Mouse (Mus musculus): Measurements from ENCODE around the gene Ercc4.
A peak's percentile ranks its signal among the peaks of the same experiment; 100 is the strongest.

Gene Ercc4

GRCm38 (mm10) chr16:13149950-13150349 is 40.5 kb downstream of the Ercc4 start:
- no peak for DNase-seq

DNA sequence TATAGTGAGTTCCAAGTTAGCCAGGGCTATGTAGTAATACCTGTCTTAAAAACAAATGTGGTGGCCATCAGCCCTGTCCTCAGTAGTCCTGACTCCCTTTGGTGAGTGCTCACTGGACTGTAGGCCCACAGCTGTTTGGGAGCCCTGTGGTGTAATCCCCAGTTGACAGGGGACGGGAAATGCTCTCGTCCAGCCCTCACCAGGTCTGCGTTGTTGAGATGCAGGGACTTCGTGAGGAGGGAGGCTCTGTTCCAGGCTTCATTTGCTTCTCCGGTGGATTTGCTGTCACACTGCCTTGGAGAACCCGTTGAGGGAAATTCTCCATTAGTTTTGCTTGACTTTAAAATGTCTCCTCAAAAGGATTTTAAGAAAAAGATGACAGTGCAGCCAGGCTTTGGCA is 41.3 kb downstream of the Ercc4 start:
- no peak for DNase-seq

DNA sequence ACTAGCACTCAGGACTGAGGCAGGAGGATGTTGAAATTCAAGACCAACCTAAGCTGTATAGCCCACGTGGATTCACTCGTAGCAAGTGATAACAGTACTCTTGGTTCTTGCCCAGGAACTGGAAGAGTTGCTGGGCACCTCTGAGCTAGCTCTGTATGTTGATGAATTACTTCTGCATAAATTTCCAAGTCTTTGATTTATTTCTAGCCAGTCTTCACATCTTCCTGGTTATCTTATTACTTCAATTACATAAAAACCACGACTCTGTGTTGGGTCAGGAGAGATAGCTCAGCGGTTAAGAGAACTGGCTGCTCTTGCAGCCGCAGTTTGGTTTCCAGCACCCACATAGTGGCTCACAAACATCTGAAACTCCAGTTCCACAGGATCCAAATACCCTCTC is 43.0 kb downstream of the Ercc4 start:
- DNase-seq, result no peak

DNA sequence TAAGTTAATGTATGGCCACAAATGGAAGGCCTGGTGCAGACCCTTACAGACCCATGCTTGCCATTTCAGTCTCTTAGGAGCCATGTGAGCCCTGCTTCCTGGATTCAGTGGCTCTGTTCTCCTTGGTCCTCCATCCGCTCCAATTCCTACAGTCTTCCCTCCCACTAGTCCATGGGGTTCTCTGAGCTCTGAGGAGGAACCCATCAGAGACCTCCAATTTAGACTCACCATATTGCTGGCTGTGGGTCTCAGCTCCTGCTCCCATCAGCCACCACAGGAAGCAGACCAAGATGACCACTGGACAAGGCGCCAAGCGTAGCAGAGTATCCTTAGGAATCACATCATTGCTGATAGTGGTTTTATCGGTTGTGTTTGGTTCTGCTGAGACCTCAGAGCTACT is 43.7 kb downstream of the Ercc4 start:
- no peak for DNase-seq

GRCm38 (mm10) chr16:13154352-13154751 is 44.9 kb downstream of the Ercc4 start:
- DNase-seq, result no peak

DNA sequence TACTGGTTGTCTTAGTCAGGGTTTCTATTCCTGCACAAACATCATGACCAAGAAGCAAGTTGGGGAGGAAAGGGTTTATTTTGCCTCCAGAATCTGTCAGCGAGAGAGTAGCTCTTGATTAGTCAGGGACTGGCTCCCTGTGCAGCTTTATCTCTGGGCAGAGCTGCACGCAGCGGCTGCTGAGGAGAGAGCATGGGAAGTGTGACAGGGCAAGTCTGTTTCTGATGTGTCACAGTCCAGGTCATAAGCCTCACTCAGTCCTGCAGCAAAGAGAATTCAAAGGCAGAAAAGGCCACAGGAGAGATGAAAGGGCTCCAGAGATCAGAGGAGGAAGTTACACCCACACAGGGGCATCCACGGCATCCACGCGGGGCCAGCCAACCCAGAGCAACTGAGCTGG is 47.8 kb downstream of the Ercc4 start:
- DNase-seq, result no peak

DNA sequence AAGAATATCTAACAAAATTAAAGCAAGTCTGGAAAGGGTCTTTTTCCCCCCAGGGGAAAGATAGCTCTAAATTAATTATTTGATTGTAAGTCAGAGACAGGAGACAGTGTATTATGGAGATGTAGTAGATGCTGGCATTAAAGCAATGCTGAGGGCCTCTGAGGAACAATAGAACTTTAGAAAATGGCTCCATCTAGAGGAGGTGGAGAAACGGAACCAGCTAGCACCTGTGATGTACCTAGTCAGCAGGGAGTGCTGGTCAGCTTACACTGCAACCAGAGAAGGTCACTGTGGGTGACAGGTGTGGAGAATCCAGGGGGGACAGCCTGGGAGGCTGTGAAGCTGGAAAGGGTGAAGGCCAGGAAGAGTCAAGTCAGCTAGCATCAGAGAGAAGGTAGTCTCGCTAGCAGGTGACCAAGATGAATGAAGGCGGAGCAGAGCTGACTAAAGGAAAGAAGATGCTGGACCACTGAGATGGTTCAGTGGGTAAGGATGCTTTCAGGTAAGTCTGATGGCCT is 48.7 kb downstream of the Ercc4 start:
- no peak for DNase-seq

DNA sequence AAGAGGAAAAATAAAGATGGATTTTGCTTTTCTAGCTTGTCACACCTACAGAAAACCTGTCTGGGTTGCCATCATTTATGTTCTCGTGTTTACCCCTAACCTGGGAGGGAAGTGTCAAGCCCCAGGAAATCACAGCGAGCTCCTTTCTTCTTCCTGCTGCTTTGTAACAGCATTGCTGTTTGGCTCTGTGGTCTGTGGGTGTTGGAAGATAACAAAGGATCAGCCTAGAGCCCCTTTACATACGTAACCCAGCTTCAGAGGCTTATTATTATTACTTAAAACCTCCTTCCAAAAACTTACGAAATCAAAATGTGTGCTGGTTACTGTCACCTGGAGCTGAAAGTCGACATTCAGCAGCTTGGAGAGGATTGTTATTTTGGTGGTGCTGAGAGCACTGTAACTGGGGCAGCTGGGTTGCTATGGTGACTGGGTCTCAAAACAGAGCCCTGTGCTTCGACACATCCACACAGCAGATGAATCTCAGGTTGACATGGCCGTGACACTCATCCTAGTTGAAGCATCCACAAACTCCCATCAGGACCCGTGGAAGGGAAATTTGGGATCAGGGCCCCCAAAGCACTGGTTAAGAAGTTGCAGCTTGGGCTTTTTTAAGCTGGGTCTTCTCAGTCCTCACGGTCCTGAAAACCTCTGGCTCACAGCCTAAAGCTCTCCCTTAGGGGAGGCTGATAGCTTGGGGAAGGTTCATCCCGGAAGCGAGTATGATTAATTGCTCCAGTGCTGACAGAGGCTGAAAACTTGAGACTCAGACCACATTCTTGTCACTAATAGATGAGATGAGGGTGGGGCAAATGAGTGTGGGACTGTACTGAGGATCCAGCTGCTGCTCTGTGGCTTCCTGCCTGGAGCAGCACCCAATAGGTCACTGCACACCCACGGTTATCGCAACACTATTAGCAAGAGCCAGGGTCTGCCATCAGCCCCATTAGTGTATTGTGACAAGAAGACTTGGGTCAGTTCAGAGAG is 49.7 kb downstream of the Ercc4 start:
- DNase-seq, result peak; percentile 21

GRCm38 (mm10) chr16:13159927-13160644 is 50.6 kb downstream of the Ercc4 start:
- peak; percentile 94 for DNase-seq

- DNase-seq, result no peak
Measured at GRCm38 (mm10) chr16:13161516-13161915, 52.0 kb downstream of the Ercc4 start.

DNA sequence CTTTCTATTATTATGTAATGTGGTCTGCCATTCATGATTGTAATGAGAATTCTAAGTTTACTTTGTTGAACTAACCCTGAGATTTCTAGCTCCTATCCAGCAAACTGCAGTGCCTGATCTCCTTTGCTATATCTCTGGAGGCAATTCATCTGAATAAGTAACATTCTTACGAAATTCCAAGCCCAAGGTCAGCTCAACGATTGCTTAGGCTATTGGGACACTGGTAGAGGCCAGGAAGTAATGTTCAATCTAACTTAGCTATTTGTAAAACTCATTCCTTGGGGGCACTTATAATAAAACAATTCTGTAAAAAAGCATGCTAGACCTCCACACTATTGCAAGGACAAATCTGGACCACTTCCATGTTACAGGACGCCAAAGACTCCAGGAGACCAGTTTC is 58.2 kb downstream of the Ercc4 start:
- DNase-seq, result no peak

DNA sequence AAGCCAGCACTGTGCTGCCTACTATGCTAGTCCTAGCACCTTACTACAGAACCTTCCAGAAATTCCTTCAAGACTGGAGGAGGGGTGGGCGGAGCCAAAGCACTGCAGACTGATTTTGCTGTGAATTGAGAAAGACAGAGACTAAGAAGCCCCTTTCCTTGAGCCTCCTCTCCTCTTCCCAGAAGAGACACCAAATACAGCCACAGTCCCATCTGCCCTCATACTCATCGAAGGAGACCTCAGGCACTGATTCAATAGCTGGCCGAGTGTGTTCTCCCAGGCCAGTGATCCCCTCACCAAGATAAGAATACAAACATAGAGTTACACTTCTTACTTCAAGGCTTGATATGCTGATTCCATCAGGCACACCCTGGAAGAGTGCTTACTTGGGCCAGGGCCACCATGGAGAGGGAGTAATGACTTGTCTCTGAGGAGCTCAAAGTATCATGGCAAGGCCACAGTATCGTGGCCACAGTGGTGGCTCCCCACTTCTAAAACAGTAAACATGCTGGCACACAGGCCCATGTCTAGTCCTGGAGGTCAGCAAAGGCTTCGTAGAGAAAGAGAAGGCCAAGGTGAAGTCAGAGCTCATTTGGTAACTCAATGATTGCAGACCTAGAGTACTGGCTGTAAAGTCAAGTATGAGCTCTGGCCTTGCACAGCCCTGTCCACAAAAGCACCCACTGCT is 63.7 kb downstream of the Ercc4 start:
- no peak for DNase-seq

GRCm38 (mm10) chr16:13182526-13182925 is 73.0 kb downstream of the Ercc4 start:
- no peak for DNase-seq

- no peak for DNase-seq
Measured at GRCm38 (mm10) chr16:13183182-13183742, 73.8 kb downstream of the Ercc4 start.

DNA sequence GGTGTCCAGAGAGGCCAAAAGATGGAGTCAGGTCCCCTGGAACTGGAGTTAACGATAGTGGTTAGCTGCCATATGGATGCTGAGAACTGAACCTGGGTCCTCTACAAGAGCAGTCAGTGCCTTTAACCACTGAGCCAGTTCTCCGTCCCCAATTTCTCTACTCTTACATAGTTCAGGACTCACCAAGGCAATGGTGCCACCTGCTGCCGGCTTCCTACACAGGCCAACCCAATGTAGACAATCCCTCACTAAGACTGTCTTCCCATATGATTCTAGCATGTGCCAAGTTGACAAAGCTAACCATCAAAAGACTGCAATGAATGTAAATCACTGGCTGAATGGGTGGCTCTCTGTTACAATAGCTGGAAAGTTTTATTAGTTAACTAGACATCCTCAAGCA is 74.9 kb downstream of the Ercc4 start:
- no peak for DNase-seq

DNA sequence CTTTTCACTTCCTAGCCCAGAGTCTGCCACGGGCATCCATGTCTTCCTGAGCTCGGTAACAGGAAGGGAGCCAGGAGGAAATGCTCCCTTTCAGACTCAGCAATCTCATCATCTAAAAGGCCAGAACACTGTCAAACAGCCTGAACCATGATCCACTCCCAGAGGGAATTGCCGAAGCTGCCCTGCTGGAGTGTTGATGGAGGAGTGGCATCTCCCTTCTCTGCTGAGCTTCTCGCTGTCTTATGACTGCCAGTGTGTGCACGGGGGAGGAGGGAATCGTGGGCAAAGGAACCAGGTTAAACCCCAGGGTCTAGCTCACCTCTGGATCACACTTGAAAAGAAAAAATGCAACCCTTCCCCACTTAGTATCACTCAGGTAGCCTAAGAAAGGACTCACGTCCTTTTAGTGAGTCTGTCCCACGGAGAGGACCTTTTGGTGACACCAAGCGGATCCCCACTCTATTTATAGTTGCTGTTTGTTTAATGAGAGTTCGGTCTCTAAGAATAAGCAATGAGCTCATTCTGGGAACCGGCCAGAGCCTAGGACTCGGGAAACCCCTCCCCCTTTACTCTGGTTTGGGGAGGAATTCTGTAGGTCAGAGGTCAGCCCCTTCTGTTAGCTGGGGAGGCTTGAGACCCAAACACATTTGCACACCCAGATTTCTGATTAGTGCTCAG is 80.1 kb downstream of the Ercc4 start:
- no peak for DNase-seq

DNA sequence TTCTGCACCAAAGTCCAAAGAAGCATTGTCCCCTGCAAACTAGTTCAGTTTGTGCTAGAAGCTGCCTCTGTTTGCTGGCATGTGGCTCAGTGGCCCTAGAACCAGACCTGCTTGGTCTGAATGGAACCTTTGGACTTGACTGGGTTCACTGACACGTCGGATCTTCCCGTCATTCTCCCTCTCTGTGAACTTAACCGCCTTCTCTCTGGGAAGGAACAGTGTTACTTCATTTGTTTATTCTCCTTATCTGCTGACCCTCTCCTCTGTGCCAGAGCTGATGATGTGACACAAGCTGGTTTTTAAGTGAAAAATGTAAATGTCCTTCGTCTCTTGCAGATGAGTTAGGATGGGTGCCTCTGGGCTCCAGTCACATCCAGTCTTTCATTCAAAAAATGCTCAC is 81.0 kb downstream of the Ercc4 start:
- no peak for DNase-seq

DNA sequence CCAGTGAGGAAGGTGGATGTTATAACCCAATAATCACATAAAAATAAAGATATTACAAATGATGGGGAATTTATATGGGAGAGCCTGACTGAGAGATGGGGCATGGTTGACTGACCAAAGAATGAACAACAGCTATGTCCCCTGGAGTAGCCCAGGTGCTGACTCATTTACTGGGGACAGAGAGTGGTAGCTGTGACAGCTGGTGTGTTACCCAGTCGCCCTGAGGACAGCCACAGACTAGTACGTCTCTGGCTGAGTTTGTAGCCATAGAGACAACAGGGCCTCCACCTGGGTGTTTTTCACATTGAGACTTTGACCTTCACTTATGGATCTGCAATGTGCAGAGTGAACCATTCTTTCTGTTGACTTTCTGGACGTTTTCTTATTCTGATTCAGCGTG is 81.7 kb downstream of the Ercc4 start:
- no peak for DNase-seq

DNA sequence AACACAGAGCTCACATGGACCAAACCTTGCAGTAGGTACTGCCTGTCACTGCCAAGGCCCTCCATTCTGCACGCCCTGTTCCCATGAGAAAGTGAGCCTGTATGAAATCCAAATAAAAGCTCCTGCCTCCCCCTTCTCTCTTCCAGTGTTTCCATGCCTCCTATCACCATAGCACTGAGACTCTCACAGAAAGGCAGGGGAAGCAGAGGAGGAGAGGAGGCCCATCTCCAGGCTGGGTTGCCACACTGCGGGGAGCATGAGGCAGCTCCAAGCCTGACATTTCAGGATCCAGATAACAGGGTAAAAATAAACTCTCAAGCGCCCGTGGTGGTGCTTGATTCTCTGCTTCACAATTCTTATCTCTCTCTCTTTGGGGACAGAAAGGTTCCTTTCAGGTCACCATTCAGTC is 84.2 kb downstream of the Ercc4 start:
- DNase-seq, result no peak

DNA sequence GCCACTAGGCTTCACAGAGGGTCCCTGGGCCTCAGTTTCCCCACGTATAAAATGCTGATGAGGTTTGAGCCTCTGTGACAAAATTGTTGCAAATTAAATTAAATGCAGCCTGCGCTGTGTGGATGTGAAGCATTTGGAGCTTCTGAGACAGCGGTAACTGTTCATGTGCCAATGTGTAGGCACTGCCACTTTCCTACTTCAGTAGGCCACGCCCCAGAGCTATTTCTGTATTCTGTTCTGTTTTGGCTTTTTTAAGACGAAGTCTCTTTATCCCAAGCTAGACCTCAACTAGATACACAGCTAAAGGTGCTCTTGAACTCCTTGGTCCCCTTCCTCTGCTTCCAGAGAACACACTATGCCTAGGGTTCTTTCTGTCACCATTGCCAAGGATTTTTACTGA is 85.4 kb downstream of the Ercc4 start:
- DNase-seq, result no peak

DNA sequence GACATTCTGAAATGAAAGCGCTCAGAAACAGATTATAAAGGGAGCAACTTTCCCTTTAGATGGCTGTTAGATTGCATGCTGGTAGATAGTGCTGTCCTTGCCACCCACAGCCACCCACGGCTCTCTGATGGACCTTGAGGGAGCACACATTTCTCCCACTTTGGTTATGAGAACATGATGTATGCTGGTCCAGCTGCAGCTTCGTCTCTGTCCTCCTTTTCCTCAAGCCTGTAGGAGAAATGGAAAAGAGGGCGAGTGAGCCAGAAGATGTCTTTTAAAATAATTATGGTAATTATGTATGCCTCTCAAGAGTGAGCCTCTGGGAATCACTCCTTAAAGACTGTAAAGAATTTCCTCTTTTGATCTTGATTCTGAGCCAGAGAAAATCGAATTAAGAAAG is 87.1 kb downstream of the Ercc4 start:
- no peak for DNase-seq

GRCm38 (mm10) chr16:13197293-13197692 is 87.8 kb downstream of the Ercc4 start:
- DNase-seq, result no peak
